Mouse (Mus musculus): ENCODE data around the gene Gm28710. TPM values are rescaled to one million over a fixed set of nuclear protein-coding genes. Genes with fewer than 3 reads are reported as not detected.

Gm28710 gene
- polyA plus RNA-seq (2011; ENCODE audit: insufficient read depth, insufficient read length, low read depth, missing spikeins) = not detected in 2 replicates

- no peaks in the 10 kb centered on the region for H3K36me3 ChIP-seq (ENCODE audit: control insufficient read depth, insufficient read depth, low read length, poor library complexity, severe bottlenecking)
- H3K9ac ChIP-seq (ENCODE audit: low read depth, poor library complexity, severe bottlenecking) = no peak within 1 kb of the TSS
- H3K4me1 ChIP-seq (ENCODE audit: control insufficient read depth, insufficient read depth, low read length) = no peaks in the 10 kb centered on the region
- H3K27me3 ChIP-seq (ENCODE audit: control insufficient read depth, insufficient read depth, low read length, poor library complexity, severe bottlenecking) = no peaks in the 10 kb centered on the region
- no peaks in the 10 kb centered on the region for H3K9me3 ChIP-seq (replicated peaks; ENCODE audit: control insufficient read depth, insufficient read depth, low read length, poor library complexity, severe bottlenecking)
- H3K27ac ChIP-seq (ENCODE audit: insufficient read depth, low read length) = no peak within 1 kb of the TSS
- H3K4me3 ChIP-seq (ENCODE audit: low read depth, low read length) = no peak within 1 kb of the TSS
- TF ChIP-seq POLR2A (IDR thresholded peaks at IDR 0.05; ENCODE audit: insufficient read depth, low read length) = no peak
- no peak for TF ChIP-seq CTCF (IDR thresholded peaks at IDR 0.05; ENCODE audit: low read depth, low read length)
- TF ChIP-seq EP300 (IDR thresholded peaks at IDR 0.05; ENCODE audit: insufficient read depth, low read depth, low read length) = no peak
Measured at GRCm38 (mm10) chr5:16791243-16791860, at the start of gene Gm28710. Gene Gm28710, plus strand, starts transcription at chr5:16791810.

DNA sequence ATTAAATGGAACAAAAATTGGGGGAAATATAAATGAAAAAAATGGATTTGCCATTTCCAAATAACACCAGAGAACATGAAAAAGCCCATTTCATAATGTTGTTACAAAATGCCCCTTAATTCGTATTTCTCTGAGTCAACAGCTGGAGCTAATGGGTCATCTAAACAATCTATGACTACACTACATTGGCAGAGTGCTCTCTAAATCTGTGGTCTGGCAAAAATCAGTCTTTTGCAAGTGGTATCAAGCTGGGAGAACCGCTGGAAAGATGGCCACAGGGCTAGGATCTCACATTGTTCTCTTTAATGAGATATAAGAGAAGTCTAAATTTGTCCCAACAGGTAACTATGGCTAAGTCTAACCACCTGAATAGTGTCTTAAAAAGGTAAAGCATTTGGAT is 14.4 kb upstream of the Gm28710 start:
- H3K4me1 ChIP-seq (ENCODE audit: control insufficient read depth, insufficient read depth, low read length) = no peaks in the 10 kb centered on the region
- TF ChIP-seq CTCF (IDR thresholded peaks at IDR 0.05; ENCODE audit: low read depth, low read length) (no peak), EP300 (IDR thresholded peaks at IDR 0.05; ENCODE audit: insufficient read depth, low read depth, low read length) (no peak), POLR2A (IDR thresholded peaks at IDR 0.05; ENCODE audit: insufficient read depth, low read length) (no peak)
- H3K9ac ChIP-seq (ENCODE audit: low read depth, poor library complexity, severe bottlenecking) = no peak overlapping the region
- no peak overlapping the region for H3K27ac ChIP-seq (ENCODE audit: insufficient read depth, low read length)
- no peaks in the 10 kb centered on the region for H3K27me3 ChIP-seq (ENCODE audit: control insufficient read depth, insufficient read depth, low read length, poor library complexity, severe bottlenecking)
- H3K36me3 ChIP-seq (ENCODE audit: control insufficient read depth, insufficient read depth, low read length, poor library complexity, severe bottlenecking) = no peaks in the 10 kb centered on the region
- H3K4me3 ChIP-seq (ENCODE audit: low read depth, low read length) = no peak overlapping the region
- no peaks in the 10 kb centered on the region for H3K9me3 ChIP-seq (replicated peaks; ENCODE audit: control insufficient read depth, insufficient read depth, low read length, poor library complexity, severe bottlenecking)

DNA sequence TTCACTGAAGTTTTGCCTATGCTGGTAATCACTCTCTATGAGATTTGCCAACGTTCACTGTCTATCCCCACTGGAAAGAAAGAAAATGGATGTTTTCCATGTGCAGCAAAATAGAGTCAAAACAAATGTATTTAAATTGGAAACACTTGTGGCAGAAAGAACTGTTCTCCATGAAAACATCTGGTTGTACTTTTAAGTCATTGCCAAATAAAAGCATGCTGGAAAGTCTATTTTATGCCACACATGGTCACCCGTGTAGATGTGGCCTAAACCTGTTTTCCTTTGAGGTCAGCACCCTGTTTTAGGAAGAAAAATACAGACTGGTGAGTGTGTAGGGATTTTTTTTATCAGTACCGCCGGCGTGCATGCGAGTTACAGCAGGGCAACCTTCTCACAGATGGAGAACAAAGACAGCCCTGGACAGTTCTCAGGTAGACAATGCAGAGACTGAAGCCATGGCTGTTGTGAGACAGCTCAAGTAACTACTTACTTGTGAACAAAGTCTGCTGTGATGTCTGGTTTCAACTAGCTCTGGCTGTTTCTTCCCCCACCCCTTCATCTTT is 12.9 kb upstream of the Gm28710 start:
- no peak overlapping the region for H3K27ac ChIP-seq (ENCODE audit: insufficient read depth, low read length)
- no peak overlapping the region for H3K9ac ChIP-seq (ENCODE audit: low read depth, poor library complexity, severe bottlenecking)
- H3K4me3 ChIP-seq (ENCODE audit: low read depth, low read length) = no peak overlapping the region
- TF ChIP-seq CTCF (IDR thresholded peaks at IDR 0.05; ENCODE audit: low read depth, low read length) = no peak
- no peak for TF ChIP-seq EP300 (IDR thresholded peaks at IDR 0.05; ENCODE audit: insufficient read depth, low read depth, low read length)
- no peak for TF ChIP-seq POLR2A (IDR thresholded peaks at IDR 0.05; ENCODE audit: insufficient read depth, low read length)
- no peaks in the 10 kb centered on the region for H3K4me1 ChIP-seq (ENCODE audit: control insufficient read depth, insufficient read depth, low read length)
- no peaks in the 10 kb centered on the region for H3K36me3 ChIP-seq (ENCODE audit: control insufficient read depth, insufficient read depth, low read length, poor library complexity, severe bottlenecking)
- H3K9me3 ChIP-seq (replicated peaks; ENCODE audit: control insufficient read depth, insufficient read depth, low read length, poor library complexity, severe bottlenecking) = no peaks in the 10 kb centered on the region
- H3K27me3 ChIP-seq (ENCODE audit: control insufficient read depth, insufficient read depth, low read length, poor library complexity, severe bottlenecking) = no peaks in the 10 kb centered on the region

- Histone ChIP-seq H3K27me3 (ENCODE audit: control insufficient read depth, insufficient read depth, low read length, poor library complexity, severe bottlenecking) (no peaks in the 10 kb centered on the region), H3K36me3 (ENCODE audit: control insufficient read depth, insufficient read depth, low read length, poor library complexity, severe bottlenecking) (no peaks in the 10 kb centered on the region), H3K4me1 (ENCODE audit: control insufficient read depth, insufficient read depth, low read length) (no peaks in the 10 kb centered on the region), H3K9ac (ENCODE audit: low read depth, poor library complexity, severe bottlenecking) (no peak overlapping the region), H3K9me3 (replicated peaks; ENCODE audit: control insufficient read depth, insufficient read depth, low read length, poor library complexity, severe bottlenecking) (no peaks in the 10 kb centered on the region), H3K4me3 (ENCODE audit: low read depth, low read length) (no peak overlapping the region), H3K27ac (ENCODE audit: insufficient read depth, low read length) (no peak overlapping the region)
- no peak for TF ChIP-seq CTCF (IDR thresholded peaks at IDR 0.05; ENCODE audit: low read depth, low read length)
- no peak for TF ChIP-seq POLR2A (IDR thresholded peaks at IDR 0.05; ENCODE audit: insufficient read depth, low read length)
- TF ChIP-seq EP300 (IDR thresholded peaks at IDR 0.05; ENCODE audit: insufficient read depth, low read depth, low read length) = no peak
Measured at GRCm38 (mm10) chr5:16785627-16786026, 6.0 kb upstream of the Gm28710 start.

DNA sequence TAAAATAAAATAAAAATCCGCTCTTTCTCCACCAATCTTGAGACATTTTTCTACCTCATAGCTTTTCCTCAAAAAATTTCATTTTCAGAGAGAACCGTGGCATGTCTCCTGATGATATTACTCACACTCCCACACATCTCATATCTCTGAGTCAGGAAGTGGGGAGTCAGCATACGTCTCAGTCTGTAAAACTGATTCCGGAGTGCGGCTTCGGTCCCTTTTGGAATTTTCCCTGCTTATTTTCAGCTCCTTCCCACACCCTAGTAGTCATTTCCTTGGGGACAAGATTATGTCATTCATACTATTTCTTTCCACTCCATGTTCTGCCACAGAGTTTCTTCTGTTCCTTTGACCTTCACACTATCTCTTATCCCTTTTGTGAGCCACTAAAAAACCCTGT is 3.4 kb downstream of the Gm28710 start:
- no peaks in the 10 kb centered on the region for H3K4me1 ChIP-seq (ENCODE audit: control insufficient read depth, insufficient read depth, low read length)
- H3K9ac ChIP-seq (ENCODE audit: low read depth, poor library complexity, severe bottlenecking) = no peak overlapping the region
- H3K4me3 ChIP-seq (ENCODE audit: low read depth, low read length) = no peak overlapping the region
- H3K27ac ChIP-seq (ENCODE audit: insufficient read depth, low read length) = no peak overlapping the region
- no peaks in the 10 kb centered on the region for H3K27me3 ChIP-seq (ENCODE audit: control insufficient read depth, insufficient read depth, low read length, poor library complexity, severe bottlenecking)
- no peaks in the 10 kb centered on the region for H3K9me3 ChIP-seq (replicated peaks; ENCODE audit: control insufficient read depth, insufficient read depth, low read length, poor library complexity, severe bottlenecking)
- H3K36me3 ChIP-seq (ENCODE audit: control insufficient read depth, insufficient read depth, low read length, poor library complexity, severe bottlenecking) = no peaks in the 10 kb centered on the region
- TF ChIP-seq CTCF (IDR thresholded peaks at IDR 0.05; ENCODE audit: low read depth, low read length) = no peak
- TF ChIP-seq EP300 (IDR thresholded peaks at IDR 0.05; ENCODE audit: insufficient read depth, low read depth, low read length) = no peak
- no peak for TF ChIP-seq POLR2A (IDR thresholded peaks at IDR 0.05; ENCODE audit: insufficient read depth, low read length)

DNA sequence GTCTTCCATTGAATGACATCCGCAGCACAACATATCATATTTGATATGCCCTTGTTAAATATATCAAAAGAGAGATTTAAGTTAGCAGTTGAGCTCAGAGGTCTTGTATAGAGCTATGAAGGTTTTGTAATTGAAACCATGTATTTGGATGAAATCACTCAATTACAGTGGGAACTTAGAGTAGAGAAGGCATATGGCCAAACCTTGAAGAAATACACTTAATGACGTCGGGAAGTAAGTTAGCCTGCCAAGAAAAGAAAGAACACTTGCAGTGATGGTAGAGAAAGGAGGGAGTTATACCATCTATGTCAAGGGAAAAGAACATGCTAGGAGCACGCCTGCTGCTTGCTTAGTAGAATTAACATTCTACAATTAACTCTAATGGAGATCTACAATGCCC is 11.1 kb downstream of the Gm28710 start:
- Histone ChIP-seq H3K9ac (ENCODE audit: low read depth, poor library complexity, severe bottlenecking) (no peak overlapping the region), H3K27ac (ENCODE audit: insufficient read depth, low read length) (no peak overlapping the region), H3K36me3 (ENCODE audit: control insufficient read depth, insufficient read depth, low read length, poor library complexity, severe bottlenecking) (no peaks in the 10 kb centered on the region), H3K27me3 (ENCODE audit: control insufficient read depth, insufficient read depth, low read length, poor library complexity, severe bottlenecking) (no peaks in the 10 kb centered on the region), H3K9me3 (replicated peaks; ENCODE audit: control insufficient read depth, insufficient read depth, low read length, poor library complexity, severe bottlenecking) (no peaks in the 10 kb centered on the region), H3K4me1 (ENCODE audit: control insufficient read depth, insufficient read depth, low read length) (no peaks in the 10 kb centered on the region), H3K4me3 (ENCODE audit: low read depth, low read length) (no peak overlapping the region)
- TF ChIP-seq CTCF (IDR thresholded peaks at IDR 0.05; ENCODE audit: low read depth, low read length) (no peak), POLR2A (IDR thresholded peaks at IDR 0.05; ENCODE audit: insufficient read depth, low read length) (no peak), EP300 (IDR thresholded peaks at IDR 0.05; ENCODE audit: insufficient read depth, low read depth, low read length) (no peak)

All from ES-Bruce4 (cell line).